Mouse (Mus musculus) heart, postnatal 0 days (tissue): ENCODE results near the gene Mrpl4.

Source experiments
- CTCF ChIP-seq: IDR thresholded peaks from 2 replicates; pipeline ENCODE4 v1.5.1; 2016; ENCODE audit warnings: antibody characterized with exemption, control low read depth, low read depth
- EP300 ChIP-seq: IDR thresholded peaks from 2 replicates; pipeline ENCODE4 v1.6.1; 2016; ENCODE audit warnings: antibody characterized with exemption, low read depth

GRCm38 (mm10) chr9:21002270-21002626 is 290 bp upstream of the Mrpl4 start:
- TF ChIP-seq CTCF (no peak), EP300 (no peak)
